Mouse (Mus musculus): Measurements from ENCODE around the gene Ankle1.

The Ankle1 gene

GRCm38 (mm10) chr8:71405401-71406098, at the start of gene Ankle1:
Ankle1 (plus strand) TSS chr8:71406010.
- peak; percentile 87 to 92 for DNase-seq (ENCODE audit: low spot score in 2 of 2)

GRCm38 (mm10) chr8:71358026-71358425, 47.8 kb upstream of the Ankle1 start:
- no peak for DNase-seq (ENCODE audit: low spot score in 2 of 2)

- peak; percentile 82 to 87 for DNase-seq (ENCODE audit: low spot score in 2 of 2)
Measured at GRCm38 (mm10) chr8:71366771-71367528, 38.9 kb upstream of the Ankle1 start, which contains the start of gene Use1. Use1 (plus strand) TSS chr8:71366848.

- DNase-seq (ENCODE audit: low spot score in 2 of 2), result no peak
Measured at GRCm38 (mm10) chr8:71367529-71368176, 38.2 kb upstream of the Ankle1 start.

GRCm38 (mm10) chr8:71368366-71368765, 37.4 kb upstream of the Ankle1 start:
- DNase-seq (ENCODE audit: low spot score in 2 of 2), result no peak

- DNase-seq (ENCODE audit: low spot score in 2 of 2), result no peak
Measured at GRCm38 (mm10) chr8:71369040-71369718, 36.6 kb upstream of the Ankle1 start.

GRCm38 (mm10) chr8:71370711-71371235, 35.0 kb upstream of the Ankle1 start:
- DNase-seq (ENCODE audit: low spot score in 2 of 2), result no peak

GRCm38 (mm10) chr8:71371236-71371848, 34.5 kb upstream of the Ankle1 start, which contains the start of gene Ocel1:
Ocel1 (plus strand) TSS chr8:71371298.
- DNase-seq (ENCODE audit: low spot score in 2 of 2), result peak; percentile 97 to 98

- peak in 1 of 2 experiments; percentile 30 for DNase-seq (ENCODE audit: low spot score in 2 of 2)
Measured at GRCm38 (mm10) chr8:71372427-71372826, 33.4 kb upstream of the Ankle1 start.

GRCm38 (mm10) chr8:71373000-71373399, 32.8 kb upstream of the Ankle1 start:
- no peak for DNase-seq (ENCODE audit: low spot score in 2 of 2)

- DNase-seq (ENCODE audit: low spot score in 2 of 2), result no peak
Measured at GRCm38 (mm10) chr8:71374616-71375206, 31.1 kb upstream of the Ankle1 start.

- peak in 1 of 2 experiments; percentile 67 for DNase-seq (ENCODE audit: low spot score in 2 of 2)
Measured at GRCm38 (mm10) chr8:71375581-71376422, 30.0 kb upstream of the Ankle1 start.

GRCm38 (mm10) chr8:71376423-71377030, 29.3 kb upstream of the Ankle1 start:
- no peak for DNase-seq (ENCODE audit: low spot score in 2 of 2)

GRCm38 (mm10) chr8:71379008-71379407, 26.8 kb upstream of the Ankle1 start:
- DNase-seq (ENCODE audit: low spot score in 2 of 2), result no peak

- no peak for DNase-seq (ENCODE audit: low spot score in 2 of 2)
Measured at GRCm38 (mm10) chr8:71379512-71380075, 26.2 kb upstream of the Ankle1 start.

GRCm38 (mm10) chr8:71380178-71381171, 25.3 kb upstream of the Ankle1 start:
- no peak for DNase-seq (ENCODE audit: low spot score in 2 of 2)

- peak in 1 of 2 experiments; percentile 70 for DNase-seq (ENCODE audit: low spot score in 2 of 2)
Measured at GRCm38 (mm10) chr8:71381421-71381970, 24.3 kb upstream of the Ankle1 start, which contains the start of gene Nr2f6. Nr2f6 (minus strand) TSS chr8:71381960.
